Mouse (Mus musculus) cerebellum, adult 2 months (tissue): ENCODE results near the gene Psmc6.

ENCODE experiments used
- CTCF ChIP-seq: fragments of 200-500 bp; IDR thresholded peaks from 2 replicates; pipeline ENCODE4 v1.5.1; 2011; ENCODE audit warnings: low read depth, mild to moderate bottlenecking, control low read depth, low read length, moderate library complexity, borderline replicate concordance; ENCODE audit not compliant: insufficient read depth
- POLR2A ChIP-seq: fragments of 200-500 bp; IDR thresholded peaks from 2 replicates; pipeline ENCODE4 v1.6.1; 2011; ENCODE audit warnings: low read length, control low read depth, borderline replicate concordance; ENCODE audit not compliant: insufficient read depth

DNA sequence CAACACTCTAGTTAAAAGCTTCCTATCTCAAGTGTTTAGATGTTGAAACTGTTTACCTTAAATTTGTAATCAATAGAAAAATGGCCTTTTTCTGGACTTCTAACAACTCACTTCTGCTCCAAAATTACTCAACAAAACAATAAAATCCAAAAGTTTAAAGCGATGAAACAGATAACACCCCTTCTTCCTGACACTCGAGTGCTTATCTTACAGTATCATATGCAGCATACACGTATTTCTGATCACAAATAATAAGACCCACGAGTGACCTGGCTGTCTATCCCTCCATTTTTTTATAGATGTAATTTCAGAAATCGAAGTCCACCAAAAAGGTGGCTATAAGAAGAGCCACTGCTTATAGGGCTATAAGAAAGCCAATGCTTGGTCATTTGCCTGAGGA lies 12.7 kb upstream of the Psmc6 start:
- no peak for TF ChIP-seq CTCF
- no peak for TF ChIP-seq POLR2A
